Mouse (Mus musculus) forelimb bud, embryonic 11.5 days (tissue): Measurements from ENCODE around the gene Sccpdh.
A peak's percentile ranks its signal among the peaks of the same experiment; 100 is the strongest.

Experiments used
- DNase-seq: peaks from one replicate; pipeline ENCODE4 v3.0.0-alpha.2; 2012; ENCODE audit warnings: low read depth, low spot score

Gene Sccpdh

DNA sequence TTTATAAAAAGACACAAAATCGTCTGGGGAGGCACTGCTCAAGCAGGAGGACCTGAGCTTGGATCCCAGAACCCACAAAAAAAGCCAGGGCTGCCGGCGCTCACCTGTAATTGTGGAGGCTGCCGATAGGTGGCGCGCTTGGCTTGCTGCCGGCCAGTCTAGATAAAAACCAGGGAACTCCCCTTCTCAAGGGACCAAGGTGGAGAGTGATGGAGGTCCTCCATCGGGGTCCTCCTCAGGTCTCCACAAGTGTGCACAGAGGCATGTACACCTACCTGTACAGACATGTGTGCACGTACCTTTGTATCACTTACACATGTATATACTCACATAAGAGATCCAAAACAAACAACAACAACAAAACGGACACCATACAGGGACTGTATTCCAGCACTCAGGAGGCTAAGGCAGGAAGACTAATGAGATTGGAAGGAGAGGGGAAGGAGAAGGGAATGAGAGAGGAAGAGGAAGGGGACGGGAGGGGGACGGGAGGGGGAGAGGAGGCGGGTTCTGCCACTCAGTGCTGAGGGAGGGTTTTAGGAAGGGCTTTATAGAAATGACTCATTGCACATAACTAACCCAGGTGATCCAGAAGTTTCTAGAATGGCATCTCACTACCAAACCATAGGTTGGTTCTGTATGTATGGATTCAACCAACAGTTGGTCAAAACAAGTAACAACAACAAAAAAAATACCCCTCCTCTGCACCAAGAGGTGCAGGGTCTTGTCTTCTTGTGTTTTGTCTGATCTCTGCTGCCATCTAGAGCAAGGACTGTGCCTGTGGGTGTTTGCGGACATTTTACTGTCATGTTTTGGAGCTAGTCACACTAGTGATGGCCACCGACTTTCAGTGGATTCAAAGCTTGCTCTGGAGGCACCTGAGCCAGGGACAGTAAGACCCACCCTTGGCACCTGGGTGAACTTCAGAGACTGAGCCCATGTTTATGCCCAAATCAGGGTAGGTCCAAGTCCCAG, 66.8 kb downstream of the Sccpdh start:
- peak; percentile 34 for DNase-seq

GRCm38 (mm10) chr1:179736483-179736882, 68.5 kb downstream of the Sccpdh start:
- DNase-seq, result no peak
